ENCODE assay signal across 9 mouse cellular contexts in the genomic region with DNA sequence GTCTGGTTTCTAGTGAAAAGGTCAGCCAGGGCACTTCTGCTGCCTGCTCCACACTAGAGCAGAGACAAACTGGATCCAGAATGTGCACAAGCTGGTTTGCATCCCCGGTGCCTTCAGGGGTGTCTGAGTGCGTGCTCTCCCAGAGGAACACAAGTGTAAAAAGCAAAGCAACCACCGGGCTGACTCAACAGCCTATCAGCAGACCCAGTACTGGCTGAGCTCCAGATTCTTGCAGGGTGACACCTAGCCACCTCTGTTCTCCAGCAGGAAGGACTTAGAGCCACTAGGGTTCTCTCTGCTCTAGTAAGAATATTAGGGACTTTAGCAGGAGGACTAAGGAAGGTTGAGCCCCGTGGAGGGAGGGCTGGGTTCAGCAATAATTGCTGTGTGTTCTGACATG.
A peak's percentile ranks its signal among the peaks of the same experiment; 100 is the strongest.
DNase-seq lines count a peak whose midpoint lies in the region; ATAC-seq and TF ChIP-seq lines count a peak whose summit lies in the region.
"Had no signal": no experiment of that assay in that cellular context is flagged by ENCODE, and none has a peak within 500 bp of the region (broad histone marks: within the 10 kb centered on the region; RNA-seq: fewer than 3 reads in every experiment).

No protein-coding gene starts in this region.

- H3K4me1 ChIP-seq in liver, embryonic 12.5 days: peaks cover 29% of the 10 kb centered on the region
- H3K4me1 ChIP-seq in lung, adult 2 months (ENCODE audit: control insufficient read depth, insufficient read depth, low read length): no peaks in the 10 kb centered on the region; the same call in 1 of the 2 replicates
- H3K4me1 ChIP-seq in midbrain, embryonic 11.5 days (ENCODE audit: control insufficient read depth, insufficient read depth, low read length): no peaks in the 10 kb centered on the region

- no peak overlapping the region for H3K4me2 ChIP-seq in liver, embryonic 12.5 days
- no peak overlapping the region for H3K4me2 ChIP-seq in midbrain, embryonic 11.5 days
- H3K4me2 ChIP-seq: midbrain, embryonic 12.5 days had no signal

- TF ChIP-seq CTCF in lung, adult 2 months (IDR thresholded peaks at IDR 0.05; ENCODE audit: insufficient read depth, low read length): no peak

- no peak overlapping the region for H3K9ac ChIP-seq in liver, embryonic 12.5 days
- no peak overlapping the region for H3K9ac ChIP-seq in midbrain, embryonic 11.5 days (ENCODE audit: low read length)
- H3K9ac ChIP-seq: midbrain, embryonic 12.5 days had no signal

- WGBS in liver, embryonic 12.5 days (ENCODE audit: insufficient replicate concordance): 52% methylated on average over 4 of the region's 4 CpGs
- 50% methylated on average over 4 of the region's 4 CpGs for WGBS in lung, adult 2 months
- 79% methylated on average over 4 of the region's 4 CpGs for WGBS in midbrain, embryonic 11.5 days

- no peak overlapping the region for H3K4me3 ChIP-seq in liver, embryonic 12.5 days
- H3K4me3 ChIP-seq in lung, adult 2 months (replicated peaks; ENCODE audit: extremely low read depth, low read depth, low read length): no peak overlapping the region
- no peak overlapping the region for H3K4me3 ChIP-seq in midbrain, embryonic 11.5 days (ENCODE audit: low read depth, low read length)
- H3K4me3 ChIP-seq: midbrain, embryonic 12.5 days had no signal

- ATAC-seq in liver, embryonic 12.5 days: no peak
- ATAC-seq in midbrain, embryonic 11.5 days (ENCODE audit: low FRiP score): no peak

- H3K27ac ChIP-seq in liver, embryonic 12.5 days: 0 out of 2 replicates have a peak overlapping the region, but pooled peaks have one; percentile 20
- H3K27ac ChIP-seq in midbrain, embryonic 11.5 days (ENCODE audit: low read depth, low read length): no peak overlapping the region
- H3K27ac ChIP-seq: midbrain, embryonic 12.5 days had no signal

- H3K9me3 ChIP-seq in liver, embryonic 12.5 days (replicated peaks): no peaks in the 10 kb centered on the region
- H3K9me3 ChIP-seq in midbrain, embryonic 11.5 days (ENCODE audit: control insufficient read depth, low read length): no peaks in the 10 kb centered on the region
- H3K9me3 ChIP-seq: midbrain, embryonic 12.5 days had no signal

- H3K36me3 ChIP-seq in liver, embryonic 12.5 days: peaks cover 37% of the 10 kb centered on the region
- no peaks in the 10 kb centered on the region for H3K36me3 ChIP-seq in midbrain, embryonic 11.5 days (ENCODE audit: control insufficient read depth, insufficient read depth, low read length)
- H3K36me3 ChIP-seq: G1E; midbrain, embryonic 12.5 days had no signal

- no peaks in the 10 kb centered on the region for H3K27me3 ChIP-seq in liver, embryonic 12.5 days (replicated peaks)
- no peaks in the 10 kb centered on the region for H3K27me3 ChIP-seq in midbrain, embryonic 11.5 days (ENCODE audit: control insufficient read depth, insufficient read depth, low read length)
- H3K27me3 ChIP-seq: midbrain, embryonic 12.5 days had no signal

- no peak for DNase-seq in liver
- DNase-seq in kidney, adult 11 months: peak; percentile 72
- DNase-seq in lung, adult 2 months: peak; percentile 40
- no peak for DNase-seq in midbrain, embryonic 11.5 days (ENCODE audit: low spot score, missing footprints)
- DNase-seq in cerebellum, adult 9-10 months: no peak
- DNase-seq in embryo, embryonic 11 days: no peak

- TF ChIP-seq POLR2A in lung, adult 2 months (IDR thresholded peaks at IDR 0.05; ENCODE audit: borderline replicate concordance, extremely low read depth, low read depth, low read length): no peak

Comparison
In these comparisons a context has a peak if more than half of its experiments do, and no peak if none do; other contexts are left out.
1. DNase-seq: peak in kidney, adult 11 months (single experiment) and lung, adult 2 months (single experiment); none in liver (single experiment), midbrain, embryonic 11.5 days (single experiment), cerebellum, adult 9-10 months (single experiment) and embryo, embryonic 11 days (single experiment).